Mouse (Mus musculus): Measurements from ENCODE around the gene Ostf1. TPM values are rescaled to one million over a fixed set of nuclear protein-coding genes. Genes with fewer than 3 reads are reported as not detected.

The Ostf1 gene
- polyA plus RNA-seq, 1 experiment from 2014 or later: 70.4 TPM

DNA sequence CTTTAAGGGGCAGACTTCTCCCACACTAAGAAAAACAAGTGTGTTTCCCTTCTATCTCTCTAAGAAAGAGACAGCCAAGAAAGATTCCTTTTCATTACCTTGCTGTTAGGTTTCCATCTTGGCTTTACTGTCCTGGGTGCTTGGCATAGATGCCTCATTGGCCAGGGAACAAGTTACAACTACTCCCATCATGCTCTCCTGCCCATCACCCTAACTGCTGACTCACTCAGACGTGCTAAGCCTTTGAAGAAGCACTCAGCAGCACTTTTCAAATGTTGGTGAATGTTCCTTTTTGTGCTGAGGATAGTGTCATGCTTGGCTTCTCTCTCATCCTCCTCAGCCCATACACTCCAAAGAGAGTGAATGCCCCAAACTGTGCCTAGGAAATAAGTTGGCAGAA, 30.1 kb upstream of the Ostf1 start:
- Histone ChIP-seq H3K4me3 (ENCODE audit: low read depth, low read length) (no peak overlapping the region), H3K9ac (replicated peaks; ENCODE audit: low read depth, low read length) (no peak overlapping the region), H3K4me1 (ENCODE audit: control insufficient read depth, insufficient read depth, low read length) (no peaks in the 10 kb centered on the region), H3K36me3 (ENCODE audit: control insufficient read depth, insufficient read depth, low read length) (no peaks in the 10 kb centered on the region), H3K27ac (ENCODE audit: low read length) (no peak overlapping the region), H3K27me3 (ENCODE audit: control insufficient read depth, insufficient read depth, low read length) (no peaks in the 10 kb centered on the region), H3K9me3 (ENCODE audit: control insufficient read depth, low read depth, low read length) (no peaks in the 10 kb centered on the region), H3K4me2 (replicated peaks; ENCODE audit: low read depth, low read length) (no peak overlapping the region)
- WGBS: 35% methylated on average over 1 of the region's 1 CpGs
- ATAC-seq (ENCODE audit: insufficient number of reproducible peaks, insufficient read depth, low FRiP score, low read depth): no peak

DNA sequence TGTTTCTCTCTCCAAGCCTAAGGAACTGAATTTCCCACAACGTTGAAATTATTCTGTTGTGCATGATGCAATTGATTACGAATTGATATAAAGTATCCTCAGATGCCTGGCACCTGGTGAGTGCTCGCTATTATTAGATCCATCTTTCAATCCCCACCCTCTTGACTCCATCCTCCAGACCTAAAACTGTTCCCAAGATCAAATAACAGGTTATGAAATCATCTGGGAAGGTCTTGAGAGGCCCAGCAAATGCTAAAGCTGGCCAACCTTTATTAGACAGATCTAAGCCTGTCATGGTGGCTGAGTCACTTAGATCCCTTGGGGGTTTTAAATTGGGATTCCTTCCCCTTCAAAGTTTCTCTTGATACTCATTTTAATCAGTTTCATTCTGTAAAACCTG, 28.8 kb upstream of the Ostf1 start:
- no peaks in the 10 kb centered on the region for H3K27me3 ChIP-seq (ENCODE audit: control insufficient read depth, insufficient read depth, low read length)
- no peaks in the 10 kb centered on the region for H3K4me1 ChIP-seq (ENCODE audit: control insufficient read depth, insufficient read depth, low read length)
- H3K36me3 ChIP-seq (ENCODE audit: control insufficient read depth, insufficient read depth, low read length): no peaks in the 10 kb centered on the region
- 80% methylated on average over 3 of the region's 3 CpGs for WGBS
- no peak for ATAC-seq (ENCODE audit: insufficient number of reproducible peaks, insufficient read depth, low FRiP score, low read depth)
- H3K9me3 ChIP-seq (ENCODE audit: control insufficient read depth, low read depth, low read length): no peaks in the 10 kb centered on the region
- H3K27ac ChIP-seq (ENCODE audit: low read length): no peak overlapping the region
- H3K9ac ChIP-seq (replicated peaks; ENCODE audit: low read depth, low read length): no peak overlapping the region
- no peak overlapping the region for H3K4me2 ChIP-seq (replicated peaks; ENCODE audit: low read depth, low read length)
- no peak overlapping the region for H3K4me3 ChIP-seq (ENCODE audit: low read depth, low read length)

DNA sequence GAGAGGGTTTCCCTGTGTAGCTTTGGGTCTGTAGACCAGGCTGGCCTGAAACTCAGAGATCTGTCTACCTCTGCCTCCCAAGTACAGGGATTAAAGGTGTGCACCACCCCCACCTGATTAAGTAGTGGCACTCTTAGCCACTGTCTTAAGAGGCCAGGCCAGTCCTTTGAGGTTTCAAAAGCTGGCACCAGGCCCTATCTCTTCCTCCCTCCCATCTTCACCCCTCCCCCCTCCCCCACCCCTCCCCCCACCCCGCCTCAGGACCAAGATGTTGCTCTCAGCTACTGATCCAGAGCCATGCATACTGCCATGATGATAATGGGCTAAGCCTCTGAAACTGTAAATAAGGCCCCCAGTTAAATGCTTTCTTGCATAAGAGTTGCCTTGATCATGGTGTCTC, 27.7 kb upstream of the Ostf1 start:
- Histone ChIP-seq H3K27me3 (ENCODE audit: control insufficient read depth, insufficient read depth, low read length) (no peaks in the 10 kb centered on the region), H3K9ac (replicated peaks; ENCODE audit: low read depth, low read length) (no peak overlapping the region), H3K4me2 (replicated peaks; ENCODE audit: low read depth, low read length) (no peak overlapping the region), H3K4me3 (ENCODE audit: low read depth, low read length) (no peak overlapping the region), H3K36me3 (ENCODE audit: control insufficient read depth, insufficient read depth, low read length) (no peaks in the 10 kb centered on the region), H3K27ac (ENCODE audit: low read length) (no peak overlapping the region), H3K4me1 (ENCODE audit: control insufficient read depth, insufficient read depth, low read length) (no peaks in the 10 kb centered on the region), H3K9me3 (ENCODE audit: control insufficient read depth, low read depth, low read length) (no peaks in the 10 kb centered on the region)
- WGBS: 71% methylated on average over 1 of the region's 1 CpGs
- no peak for ATAC-seq (ENCODE audit: insufficient number of reproducible peaks, insufficient read depth, low FRiP score, low read depth)

DNA sequence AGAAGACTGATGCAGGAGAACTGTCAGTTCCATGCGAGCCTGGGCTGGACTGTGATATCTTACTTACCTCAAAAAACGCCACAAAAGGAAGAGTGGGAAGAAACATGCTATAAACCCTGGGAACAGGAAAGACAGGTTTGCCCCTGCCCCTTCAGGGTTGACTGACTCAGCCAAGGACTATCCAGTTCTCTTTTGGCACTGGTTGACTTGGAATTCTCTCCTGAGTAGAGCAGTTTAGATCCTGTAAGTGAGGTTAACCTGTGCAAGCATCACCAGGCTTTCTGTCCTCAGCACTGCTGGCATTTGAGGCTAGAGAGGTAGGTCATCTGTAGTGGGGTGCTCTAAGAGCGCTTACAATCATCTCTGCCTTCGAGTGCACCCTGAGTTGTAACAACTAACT, 26.9 kb upstream of the Ostf1 start:
- H3K27me3 ChIP-seq (ENCODE audit: control insufficient read depth, insufficient read depth, low read length): no peaks in the 10 kb centered on the region
- no peak overlapping the region for H3K27ac ChIP-seq (ENCODE audit: low read length)
- WGBS: 69% methylated on average over 4 of the region's 4 CpGs
- no peaks in the 10 kb centered on the region for H3K36me3 ChIP-seq (ENCODE audit: control insufficient read depth, insufficient read depth, low read length)
- H3K4me3 ChIP-seq (ENCODE audit: low read depth, low read length): no peak overlapping the region
- ATAC-seq (ENCODE audit: insufficient number of reproducible peaks, insufficient read depth, low FRiP score, low read depth): no peak
- H3K9me3 ChIP-seq (ENCODE audit: control insufficient read depth, low read depth, low read length): no peaks in the 10 kb centered on the region
- H3K4me2 ChIP-seq (replicated peaks; ENCODE audit: low read depth, low read length): no peak overlapping the region
- H3K9ac ChIP-seq (replicated peaks; ENCODE audit: low read depth, low read length): no peak overlapping the region
- H3K4me1 ChIP-seq (ENCODE audit: control insufficient read depth, insufficient read depth, low read length): no peaks in the 10 kb centered on the region

DNA sequence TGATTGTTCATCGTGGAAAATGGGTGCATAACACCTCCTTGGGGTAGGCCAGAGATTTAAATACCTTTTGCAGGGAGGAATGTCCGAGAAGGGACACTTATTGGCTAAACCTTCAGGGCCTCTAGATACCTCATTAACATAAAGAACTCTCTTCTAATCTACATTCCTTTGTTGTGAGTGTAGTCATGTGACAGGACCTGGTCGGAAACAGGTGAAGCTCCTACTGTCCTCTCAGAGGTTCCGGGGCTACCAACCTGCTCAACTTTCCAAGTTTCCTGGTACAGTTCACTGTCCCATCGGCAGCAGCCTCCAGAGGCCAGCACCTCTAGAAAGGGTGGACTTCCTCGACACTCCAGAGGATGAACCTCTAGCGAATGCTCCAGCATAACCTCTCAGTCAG, 24.4 kb upstream of the Ostf1 start:
- no peak overlapping the region for H3K27ac ChIP-seq (ENCODE audit: low read length)
- no peak for ATAC-seq (ENCODE audit: insufficient number of reproducible peaks, insufficient read depth, low FRiP score, low read depth)
- no peaks in the 10 kb centered on the region for H3K36me3 ChIP-seq (ENCODE audit: control insufficient read depth, insufficient read depth, low read length)
- H3K4me3 ChIP-seq (ENCODE audit: low read depth, low read length): no peak overlapping the region
- no peaks in the 10 kb centered on the region for H3K4me1 ChIP-seq (ENCODE audit: control insufficient read depth, insufficient read depth, low read length)
- H3K9me3 ChIP-seq (ENCODE audit: control insufficient read depth, low read depth, low read length): no peaks in the 10 kb centered on the region
- WGBS: 79% methylated on average over 7 of the region's 7 CpGs
- H3K4me2 ChIP-seq (replicated peaks; ENCODE audit: low read depth, low read length): no peak overlapping the region
- H3K9ac ChIP-seq (replicated peaks; ENCODE audit: low read depth, low read length): no peak overlapping the region
- H3K27me3 ChIP-seq (ENCODE audit: control insufficient read depth, insufficient read depth, low read length): no peaks in the 10 kb centered on the region

DNA sequence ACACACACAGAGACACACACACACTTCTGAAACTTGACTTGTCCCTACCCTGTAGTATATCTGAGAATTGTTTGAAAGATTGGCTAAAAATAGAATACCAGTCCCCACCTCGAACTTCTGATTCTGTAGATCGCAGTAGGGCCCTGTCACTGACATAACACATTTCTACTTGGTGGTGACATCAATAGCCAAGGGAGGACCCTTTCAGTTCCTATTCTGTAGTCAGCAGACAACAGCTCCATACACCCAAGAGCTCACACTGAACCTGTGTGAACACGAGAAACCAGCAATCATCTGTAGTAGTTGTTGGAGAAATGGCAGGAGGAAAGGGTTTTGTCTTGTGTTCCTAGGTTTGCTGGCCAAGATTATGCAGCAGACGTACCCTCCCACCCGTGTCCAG, 23.4 kb upstream of the Ostf1 start:
- Histone ChIP-seq H3K9ac (replicated peaks; ENCODE audit: low read depth, low read length) (no peak overlapping the region), H3K9me3 (ENCODE audit: control insufficient read depth, low read depth, low read length) (no peaks in the 10 kb centered on the region), H3K27ac (ENCODE audit: low read length) (no peak overlapping the region), H3K4me1 (ENCODE audit: control insufficient read depth, insufficient read depth, low read length) (no peaks in the 10 kb centered on the region), H3K36me3 (ENCODE audit: control insufficient read depth, insufficient read depth, low read length) (no peaks in the 10 kb centered on the region), H3K4me3 (ENCODE audit: low read depth, low read length) (no peak overlapping the region), H3K4me2 (replicated peaks; ENCODE audit: low read depth, low read length) (no peak overlapping the region), H3K27me3 (ENCODE audit: control insufficient read depth, insufficient read depth, low read length) (no peaks in the 10 kb centered on the region)
- 70% methylated on average over 5 of the region's 5 CpGs for WGBS
- ATAC-seq (ENCODE audit: insufficient number of reproducible peaks, insufficient read depth, low FRiP score, low read depth): no peak

DNA sequence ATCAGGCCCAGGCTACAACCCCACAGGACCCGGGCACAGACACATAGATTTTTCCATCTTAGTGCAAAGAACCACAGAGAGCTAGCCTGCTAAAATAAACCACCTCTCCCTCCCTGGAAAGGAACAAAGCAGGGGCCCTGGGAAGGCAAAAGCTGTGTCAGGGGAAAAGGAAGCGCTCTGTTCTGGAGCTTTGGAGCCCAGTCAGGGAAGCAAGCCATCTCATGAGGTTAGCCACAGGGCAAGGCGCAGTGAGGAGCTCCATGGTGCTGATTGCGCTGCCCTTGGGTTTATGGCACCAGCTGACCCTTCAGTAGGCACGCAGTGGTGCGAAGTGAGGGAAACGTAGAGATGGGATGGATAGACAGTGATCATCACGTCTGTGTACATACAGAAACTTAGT, 22.7 kb upstream of the Ostf1 start:
- Histone ChIP-seq H3K9me3 (ENCODE audit: control insufficient read depth, low read depth, low read length) (no peaks in the 10 kb centered on the region), H3K27ac (ENCODE audit: low read length) (no peak overlapping the region), H3K9ac (replicated peaks; ENCODE audit: low read depth, low read length) (no peak overlapping the region), H3K4me1 (ENCODE audit: control insufficient read depth, insufficient read depth, low read length) (no peaks in the 10 kb centered on the region), H3K4me2 (replicated peaks; ENCODE audit: low read depth, low read length) (no peak overlapping the region), H3K4me3 (ENCODE audit: low read depth, low read length) (no peak overlapping the region), H3K27me3 (ENCODE audit: control insufficient read depth, insufficient read depth, low read length) (no peaks in the 10 kb centered on the region), H3K36me3 (ENCODE audit: control insufficient read depth, insufficient read depth, low read length) (no peaks in the 10 kb centered on the region)
- no peak for ATAC-seq (ENCODE audit: insufficient number of reproducible peaks, insufficient read depth, low FRiP score, low read depth)
- 84% methylated on average over 8 of the region's 8 CpGs for WGBS

DNA sequence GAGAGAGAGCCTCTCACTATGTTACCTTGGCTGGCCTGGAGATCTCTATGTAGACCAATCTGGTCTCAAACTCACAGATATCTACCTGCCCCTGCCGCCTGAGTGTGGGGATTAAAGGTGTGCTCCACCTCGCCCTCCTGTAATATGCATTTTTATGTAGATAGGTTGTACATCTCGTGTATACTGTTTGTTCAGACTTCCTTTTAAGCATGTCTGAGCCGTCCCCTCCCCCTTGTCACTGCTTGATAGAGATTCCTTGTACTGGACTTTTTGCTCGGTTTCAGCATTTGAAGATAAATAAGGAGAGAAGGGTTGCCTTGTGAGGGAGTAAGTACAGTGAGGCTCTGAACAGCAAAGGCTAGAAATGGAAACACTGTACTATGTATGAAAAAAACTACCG, 21.4 kb upstream of the Ostf1 start:
- WGBS: 72% methylated on average over 6 of the region's 6 CpGs
- ATAC-seq (ENCODE audit: insufficient number of reproducible peaks, insufficient read depth, low FRiP score, low read depth): no peak
- Histone ChIP-seq H3K9me3 (ENCODE audit: control insufficient read depth, low read depth, low read length) (no peaks in the 10 kb centered on the region), H3K4me1 (ENCODE audit: control insufficient read depth, insufficient read depth, low read length) (no peaks in the 10 kb centered on the region), H3K4me3 (ENCODE audit: low read depth, low read length) (no peak overlapping the region), H3K27ac (ENCODE audit: low read length) (no peak overlapping the region), H3K36me3 (ENCODE audit: control insufficient read depth, insufficient read depth, low read length) (no peaks in the 10 kb centered on the region), H3K9ac (replicated peaks; ENCODE audit: low read depth, low read length) (no peak overlapping the region), H3K27me3 (ENCODE audit: control insufficient read depth, insufficient read depth, low read length) (no peaks in the 10 kb centered on the region), H3K4me2 (replicated peaks; ENCODE audit: low read depth, low read length) (no peak overlapping the region)

DNA sequence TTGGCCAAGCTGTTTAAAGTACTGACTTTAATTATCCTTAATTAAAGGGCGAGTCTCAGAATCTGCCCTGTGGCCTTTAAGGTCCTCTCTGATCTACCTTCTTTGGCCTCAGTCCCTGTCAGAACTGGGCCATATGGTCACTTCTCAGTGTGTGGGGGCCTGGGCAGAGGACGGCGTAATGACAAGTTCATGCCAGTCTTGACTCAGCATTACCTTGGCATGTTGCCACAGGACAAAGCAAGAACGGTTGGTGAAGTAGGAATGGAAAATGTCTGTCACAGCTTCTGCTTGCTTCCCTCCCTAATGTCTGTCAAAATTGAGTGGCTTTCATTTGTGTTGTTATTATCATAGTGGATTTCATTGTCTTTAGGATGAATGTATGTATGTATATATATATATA, 21.0 kb upstream of the Ostf1 start:
- 74% methylated on average over 4 of the region's 4 CpGs for WGBS
- Histone ChIP-seq H3K36me3 (ENCODE audit: control insufficient read depth, insufficient read depth, low read length) (no peaks in the 10 kb centered on the region), H3K9me3 (ENCODE audit: control insufficient read depth, low read depth, low read length) (no peaks in the 10 kb centered on the region), H3K4me2 (replicated peaks; ENCODE audit: low read depth, low read length) (no peak overlapping the region), H3K27me3 (ENCODE audit: control insufficient read depth, insufficient read depth, low read length) (no peaks in the 10 kb centered on the region), H3K4me3 (ENCODE audit: low read depth, low read length) (no peak overlapping the region), H3K27ac (ENCODE audit: low read length) (no peak overlapping the region), H3K9ac (replicated peaks; ENCODE audit: low read depth, low read length) (no peak overlapping the region), H3K4me1 (ENCODE audit: control insufficient read depth, insufficient read depth, low read length) (no peaks in the 10 kb centered on the region)
- ATAC-seq (ENCODE audit: insufficient number of reproducible peaks, insufficient read depth, low FRiP score, low read depth): no peak

All from stomach, embryonic 14.5 days (tissue).